Mouse (Mus musculus) kidney, embryonic 16.5 days (tissue): ENCODE data around the gene Snrpc. TPM values are rescaled to one million over a fixed set of nuclear protein-coding genes. Genes with fewer than 3 reads are reported as not detected.

Source experiments
- ATAC-seq: fragments of 200-750 bp; cut with Nextera tagmentation; 2 replicates; pipeline ENCODE4 v1.8.0; 2017; ENCODE audit warnings: moderate TSS enrichment; ENCODE audit not compliant: low FRiP score, low TSS enrichment
- H3K27ac ChIP-seq: fragments of 300-500 bp; sonication (generic); 2 replicates; pipeline ENCODE4 v1.5.1; 2014; ENCODE audit warnings: low read length
- H3K27me3 ChIP-seq: fragments of 300-500 bp; sonication (generic); 2 replicates; pipeline ENCODE4 v1.6.1; 2014; ENCODE audit warnings: low read length, control low read depth, mixed read lengths; ENCODE audit not compliant: insufficient read depth
- H3K36me3 ChIP-seq: fragments of 300-500 bp; sonication (generic); 2 replicates; pipeline ENCODE4 v1.6.1; 2014; ENCODE audit warnings: low read length, control low read depth, mixed read lengths; ENCODE audit not compliant: insufficient read depth
- H3K4me1 ChIP-seq: fragments of 300-500 bp; sonication (generic); 2 replicates; pipeline ENCODE4 v1.6.1; 2014; ENCODE audit warnings: low read length, control low read depth, mixed read lengths; ENCODE audit not compliant: insufficient read depth
- H3K4me2 ChIP-seq: fragments of 300-500 bp; sonication (generic); replicated peaks from 2 replicates; pipeline ENCODE4 v1.6.1; 2014; ENCODE audit warnings: low read depth, low read length
- H3K4me3 ChIP-seq: fragments of 300-500 bp; sonication (generic); 2 replicates; pipeline ENCODE4 v1.5.1; 2014; ENCODE audit warnings: mild to moderate bottlenecking, low read length
- H3K9ac ChIP-seq: fragments of 300-500 bp; sonication (generic); replicated peaks from 2 replicates; pipeline ENCODE4 v1.6.1; 2014; ENCODE audit warnings: low read length
- H3K9me3 ChIP-seq: fragments of 300-500 bp; sonication (generic); 2 replicates; pipeline ENCODE4 v1.6.1; 2016; ENCODE audit warnings: low read length, control low read depth
- WGBS: fragments of 180-500 bp; shearing (Covaris S2); extraction: QIAGEN DNeasy Blood & Tissue Kit; methylation state at CpG from one replicate; pipeline ENCODE4 v1.1.7; 2014; 5-methylcytosine and 5-hydroxymethylcytosine counted together
- polyA plus RNA-seq: library from polyadenylated mRNA; unstranded; fragments of >200 nt; fragmentation: Nextera tagmentation; extraction: Ambion mirVana; gene quantifications from 2 replicates; pipeline ENCODE4 v1.2.1, GENCODE M21; 2015

Snrpc gene
- polyA plus RNA-seq, 1 experiment from 2014 or later = 286 TPM

- Histone ChIP-seq H3K4me1 (peaks cover 30% of the 10 kb centered on the region), H3K9me3 (no peaks in the 10 kb centered on the region), H3K4me2 (peak overlapping the region; percentile 88), H3K4me3 (peak overlapping the region; percentile 97), H3K27me3 (no peaks in the 10 kb centered on the region), H3K36me3 (peaks cover 3% of the 10 kb centered on the region; the same call in 1 of the 2 replicates), H3K27ac (no peak overlapping the region), H3K9ac (peak overlapping the region; percentile 91)
- 29% methylated on average over 11 of the region's 11 CpGs for WGBS
- no peak for ATAC-seq
Measured at GRCm38 (mm10) chr17:27857649-27858475, 19.9 kb downstream of the Snrpc start.

GRCm38 (mm10) chr17:27859131-27859530 lies 21.2 kb downstream of the Snrpc start:
- Histone ChIP-seq H3K27me3 (no peaks in the 10 kb centered on the region), H3K9ac (0 out of 2 replicates have a peak overlapping the region, but pooled peaks have one; percentile 91), H3K27ac (peak overlapping the region; percentile 22; the same call in 1 of the 2 replicates), H3K36me3 (no peaks in the 10 kb centered on the region), H3K4me1 (peaks cover 30% of the 10 kb centered on the region), H3K9me3 (no peaks in the 10 kb centered on the region), H3K4me3 (no peak overlapping the region), H3K4me2 (peak overlapping the region; percentile 88; the same call in 1 of the 2 replicates)
- WGBS = 34% methylated on average over 2 of the region's 2 CpGs
- ATAC-seq = no peak

GRCm38 (mm10) chr17:27865461-27865860 lies 27.5 kb downstream of the Snrpc start:
- H3K27ac ChIP-seq = no peak overlapping the region
- H3K4me1 ChIP-seq = no peaks in the 10 kb centered on the region
- H3K4me3 ChIP-seq = no peak overlapping the region
- no peak overlapping the region for H3K4me2 ChIP-seq
- H3K36me3 ChIP-seq = 0 out of 2 replicates have a peak, but pooled peaks cover 3% of the 10 kb centered on the region
- no peak overlapping the region for H3K9ac ChIP-seq
- no peaks in the 10 kb centered on the region for H3K27me3 ChIP-seq
- 85% methylated on average over 2 of the region's 2 CpGs for WGBS
- H3K9me3 ChIP-seq = 0 out of 2 replicates have a peak, but pooled peaks cover 2% of the 10 kb centered on the region
- no peak for ATAC-seq

GRCm38 (mm10) chr17:27866737-27867136 lies 28.8 kb downstream of the Snrpc start:
- no peak for ATAC-seq
- H3K27me3 ChIP-seq = no peaks in the 10 kb centered on the region
- WGBS = 73% methylated on average over 4 of the region's 4 CpGs
- no peak overlapping the region for H3K27ac ChIP-seq
- H3K4me2 ChIP-seq = no peak overlapping the region
- no peaks in the 10 kb centered on the region for H3K4me1 ChIP-seq
- no peak overlapping the region for H3K4me3 ChIP-seq
- H3K9ac ChIP-seq = no peak overlapping the region
- 0 out of 2 replicates have a peak, but pooled peaks cover 2% of the 10 kb centered on the region for H3K9me3 ChIP-seq
- H3K36me3 ChIP-seq = 0 out of 2 replicates have a peak, but pooled peaks cover 3% of the 10 kb centered on the region

DNA sequence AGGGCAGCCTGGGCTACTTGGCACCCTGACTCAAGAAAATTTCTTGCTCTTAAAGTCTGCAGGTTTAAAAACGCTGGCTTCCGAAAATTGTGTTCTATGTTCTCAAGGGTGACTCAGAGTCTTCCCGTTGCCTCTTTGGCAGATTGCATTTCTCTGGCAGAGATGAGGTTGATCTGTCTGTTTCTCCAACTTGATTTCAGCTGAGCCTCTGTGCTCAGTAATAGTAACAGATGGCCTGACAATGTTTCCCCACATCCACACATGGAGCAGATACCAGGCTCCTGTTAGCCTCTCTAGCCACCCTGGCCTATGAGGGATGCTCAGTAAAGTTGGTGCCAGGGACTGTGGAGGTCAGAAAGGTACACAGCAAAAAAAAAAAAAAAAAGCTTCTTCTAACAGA lies 33.9 kb downstream of the Snrpc start:
- 0 out of 2 replicates have a peak, but pooled peaks cover 3% of the 10 kb centered on the region for H3K36me3 ChIP-seq
- 96% methylated on average over 3 of the region's 3 CpGs for WGBS
- H3K9me3 ChIP-seq = 0 out of 2 replicates have a peak, but pooled peaks cover 2% of the 10 kb centered on the region
- H3K4me1 ChIP-seq = peaks cover 16% of the 10 kb centered on the region; the same call in 1 of the 2 replicates
- H3K27ac ChIP-seq = no peak overlapping the region
- H3K9ac ChIP-seq = no peak overlapping the region
- H3K27me3 ChIP-seq = no peaks in the 10 kb centered on the region
- H3K4me2 ChIP-seq = no peak overlapping the region
- no peak for ATAC-seq
- no peak overlapping the region for H3K4me3 ChIP-seq

DNA sequence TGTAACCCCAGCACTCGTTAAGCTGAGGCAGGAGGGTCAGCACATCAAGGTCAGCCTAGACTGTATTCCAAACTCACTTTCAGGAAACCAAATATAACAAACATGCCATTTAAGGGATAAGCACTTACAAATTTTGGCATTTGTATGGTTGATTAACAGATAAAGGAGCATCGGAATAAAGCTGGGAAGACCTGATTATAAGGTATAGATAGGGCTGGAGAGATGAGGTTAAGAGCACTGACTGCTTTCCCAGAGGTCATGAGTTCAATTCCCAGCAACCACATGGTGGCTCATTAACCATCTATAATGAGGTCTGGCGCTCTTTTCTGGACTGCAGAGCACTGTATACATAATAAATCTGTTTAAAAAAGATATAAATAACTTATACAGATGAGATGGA lies 35.6 kb downstream of the Snrpc start:
- no peaks in the 10 kb centered on the region for H3K27me3 ChIP-seq
- no peak overlapping the region for H3K4me3 ChIP-seq
- H3K4me1 ChIP-seq = peaks cover 16% of the 10 kb centered on the region; the same call in 1 of the 2 replicates
- no peak overlapping the region for H3K27ac ChIP-seq
- H3K36me3 ChIP-seq = 0 out of 2 replicates have a peak, but pooled peaks cover 3% of the 10 kb centered on the region
- WGBS = 60% methylated on average over 3 of the region's 3 CpGs
- ATAC-seq = no peak
- no peak overlapping the region for H3K9ac ChIP-seq
- H3K9me3 ChIP-seq = 0 out of 2 replicates have a peak, but pooled peaks cover 2% of the 10 kb centered on the region
- H3K4me2 ChIP-seq = no peak overlapping the region

DNA sequence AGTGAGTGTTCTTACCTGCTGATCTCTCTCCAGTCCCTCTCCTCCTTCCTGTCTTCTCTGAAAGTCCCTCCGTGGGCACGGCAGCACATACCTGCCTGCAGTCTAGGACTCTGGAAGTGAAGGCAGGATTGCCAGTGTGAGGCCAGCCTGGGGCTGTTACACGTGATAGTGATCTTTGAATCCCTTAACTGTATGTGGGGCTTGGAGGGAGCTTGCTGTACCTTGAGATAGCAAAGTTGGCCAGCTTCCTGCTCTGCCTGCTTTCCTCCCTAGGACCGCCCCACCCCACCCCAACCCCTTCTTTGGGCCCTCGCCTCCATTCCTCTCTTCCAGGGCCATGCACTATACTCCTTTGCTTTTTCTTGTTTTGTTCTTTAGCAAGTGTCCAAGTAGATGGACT lies 36.6 kb downstream of the Snrpc start:
- no peaks in the 10 kb centered on the region for H3K9me3 ChIP-seq
- H3K4me1 ChIP-seq = peaks cover 16% of the 10 kb centered on the region; the same call in 1 of the 2 replicates
- no peak overlapping the region for H3K4me3 ChIP-seq
- H3K27ac ChIP-seq = no peak overlapping the region
- H3K27me3 ChIP-seq = no peaks in the 10 kb centered on the region
- no peak overlapping the region for H3K9ac ChIP-seq
- no peak overlapping the region for H3K4me2 ChIP-seq
- peaks cover 8% of the 10 kb centered on the region; the same call in 1 of the 2 replicates for H3K36me3 ChIP-seq
- 56% methylated on average over 5 of the region's 5 CpGs for WGBS
- no peak for ATAC-seq

DNA sequence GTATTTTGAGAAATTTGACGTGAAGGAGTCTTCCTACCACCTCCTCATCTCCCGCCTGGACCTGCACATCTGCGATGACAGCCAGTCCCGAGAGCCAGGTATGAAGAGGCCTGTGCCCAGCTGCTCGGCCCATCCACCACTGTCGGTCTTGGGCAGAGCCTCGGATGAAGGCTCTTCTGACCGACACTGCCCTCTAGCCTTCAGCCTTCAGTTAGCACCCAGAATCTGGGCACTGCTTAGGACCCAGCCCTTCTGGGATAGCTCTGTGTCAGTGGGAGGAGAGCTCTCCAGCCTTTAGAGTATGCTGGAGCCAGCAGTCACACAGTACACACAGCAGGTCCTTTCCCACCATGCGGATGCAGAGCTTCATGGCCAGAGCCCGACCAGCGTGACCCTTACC lies 43.6 kb downstream of the Snrpc start:
- 0 out of 2 replicates have a peak, but pooled peaks have one; percentile 57 for ATAC-seq
- Histone ChIP-seq H3K4me3 (no peak overlapping the region), H3K36me3 (peaks cover 48% of the 10 kb centered on the region), H3K4me2 (no peak overlapping the region), H3K27ac (no peak overlapping the region), H3K4me1 (no peaks in the 10 kb centered on the region), H3K9ac (no peak overlapping the region), H3K27me3 (no peaks in the 10 kb centered on the region), H3K9me3 (no peaks in the 10 kb centered on the region)
- WGBS = 63% methylated on average over 11 of the region's 11 CpGs

DNA sequence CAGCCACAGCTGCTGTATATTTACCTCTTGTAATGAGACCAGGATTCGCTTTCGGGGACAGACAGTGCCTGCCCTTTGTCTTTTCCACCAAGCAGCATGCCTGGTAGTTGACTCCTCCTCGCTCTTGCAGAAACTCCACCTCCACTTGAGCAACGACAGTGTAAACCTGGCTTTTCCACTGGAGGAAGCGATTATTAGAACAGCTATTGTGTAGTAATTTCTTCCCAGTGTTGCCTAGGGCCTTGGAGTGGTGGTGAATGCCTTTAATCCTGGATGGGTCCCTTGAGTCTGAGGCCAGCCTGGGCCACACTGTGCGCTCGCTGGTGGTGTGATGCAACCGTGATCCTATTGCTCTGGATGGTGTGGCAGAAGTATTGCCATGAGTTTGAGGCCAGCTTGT lies 45.2 kb downstream of the Snrpc start:
- Histone ChIP-seq H3K27ac (no peak overlapping the region), H3K4me2 (no peak overlapping the region), H3K4me1 (no peaks in the 10 kb centered on the region), H3K9me3 (no peaks in the 10 kb centered on the region), H3K36me3 (peaks cover 59% of the 10 kb centered on the region), H3K9ac (no peak overlapping the region), H3K4me3 (no peak overlapping the region), H3K27me3 (no peaks in the 10 kb centered on the region)
- no peak for ATAC-seq
- 89% methylated on average over 8 of the region's 8 CpGs for WGBS

- no peak overlapping the region for H3K4me2 ChIP-seq
- 93% methylated on average over 6 of the region's 6 CpGs for WGBS
- no peaks in the 10 kb centered on the region for H3K4me1 ChIP-seq
- no peak overlapping the region for H3K4me3 ChIP-seq
- no peaks in the 10 kb centered on the region for H3K27me3 ChIP-seq
- no peaks in the 10 kb centered on the region for H3K9me3 ChIP-seq
- H3K9ac ChIP-seq = no peak overlapping the region
- no peak overlapping the region for H3K27ac ChIP-seq
- ATAC-seq = no peak
- peaks cover 59% of the 10 kb centered on the region for H3K36me3 ChIP-seq
Measured at GRCm38 (mm10) chr17:27883994-27884393, 46.0 kb downstream of the Snrpc start.
